Mouse (Mus musculus) heart, adult 2 months (tissue): ENCODE measurements around the gene Gabbr2.

Experiments
- CTCF ChIP-seq: fragments of 200-600 bp; IDR thresholded peaks from 2 replicates; pipeline ENCODE4 v1.8.1; 2022; ENCODE audit warnings: antibody characterized with exemption, mild to moderate bottlenecking, moderate library complexity
- EP300 ChIP-seq: fragments of 200-500 bp; IDR thresholded peaks from 2 replicates; pipeline ENCODE4 v1.6.1; 2011; ENCODE audit warnings: low read depth, low read length, control low read depth; ENCODE audit not compliant: insufficient read depth
- POLR2A ChIP-seq: fragments of 200-500 bp; IDR thresholded peaks from 2 replicates; pipeline ENCODE4 v1.6.1; 2011; ENCODE audit warnings: mild to moderate bottlenecking, low read depth, low read length, control low read depth; ENCODE audit not compliant: insufficient read depth

- TF ChIP-seq CTCF: no peak
- TF ChIP-seq POLR2A: no peak
- no peak for TF ChIP-seq EP300
Measured at GRCm38 (mm10) chr4:46991959-46992316, 265 bp upstream of the Gabbr2 start.
